Mouse (Mus musculus) E14TG2a.4 (cell line): ENCODE measurements around the gene Dcdc2a.

Experiments
- H3K27me3 ChIP-seq: 2 replicates; pipeline ENCODE4 v1.6.1; 2014; ENCODE audit warnings: low read length, control low read depth; ENCODE audit not compliant: insufficient read depth
- H3K36me3 ChIP-seq: 2 replicates; pipeline ENCODE4 v1.6.1; 2014; ENCODE audit warnings: low read length, control low read depth; ENCODE audit not compliant: insufficient read depth
- H3K4me1 ChIP-seq: replicated peaks from 2 replicates; pipeline ENCODE4 v1.6.1; 2014; ENCODE audit warnings: low read depth, low read length, control low read depth
- H3K4me3 ChIP-seq: replicated peaks from 2 replicates; pipeline ENCODE4 v1.5.1; 2014; ENCODE audit warnings: mild to moderate bottlenecking, low read length
- H3K9me3 ChIP-seq: 2 replicates; pipeline ENCODE4 v1.6.1; 2014; ENCODE audit warnings: low read length, control low read depth
- CTCF ChIP-seq: conservative IDR thresholded peaks from 2 replicates; pipeline ENCODE4 v1.5.1; 2014; ENCODE audit warnings: low read length
- NANOG ChIP-seq: IDR thresholded peaks from 2 replicates; pipeline ENCODE4 v1.6.1; 2014; ENCODE audit warnings: borderline replicate concordance, low read length, mixed read lengths
- POU5F1 ChIP-seq: IDR thresholded peaks from 2 replicates; pipeline ENCODE4 v1.6.1; 2014; ENCODE audit warnings: low read length, borderline replicate concordance

Gene Dcdc2a

GRCm38 (mm10) chr13:25168891-25169290, 113.1 kb downstream of the Dcdc2a start:
- no peak for TF ChIP-seq CTCF
- no peak for TF ChIP-seq POU5F1
- TF ChIP-seq NANOG = no peak
- Histone ChIP-seq H3K4me3 (no peak overlapping the region), H3K27me3 (no peaks in the 10 kb centered on the region), H3K4me1 (no peaks in the 10 kb centered on the region), H3K36me3 (no peaks in the 10 kb centered on the region), H3K9me3 (no peaks in the 10 kb centered on the region; the same call in 1 of the 2 replicates)

DNA sequence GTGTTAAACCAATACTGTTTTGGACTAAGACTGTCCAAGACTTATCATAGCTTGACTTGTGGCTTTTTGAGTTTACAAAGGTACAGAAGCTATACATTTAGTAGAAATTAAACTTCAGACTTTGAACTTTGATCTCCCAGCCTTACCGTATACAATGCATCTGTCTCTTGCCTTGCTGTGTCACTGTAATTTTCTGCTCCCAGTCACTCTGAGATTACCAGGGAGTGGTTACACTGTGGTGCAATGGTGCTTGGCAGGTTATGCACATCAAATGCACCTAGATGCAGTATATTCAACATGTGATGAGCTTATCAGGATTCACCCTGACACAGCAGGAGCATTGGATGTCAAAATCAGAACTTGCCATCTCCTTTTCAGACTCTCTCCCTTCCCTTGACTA, 122.0 kb downstream of the Dcdc2a start:
- no peaks in the 10 kb centered on the region for H3K27me3 ChIP-seq
- H3K9me3 ChIP-seq = no peaks in the 10 kb centered on the region
- H3K4me3 ChIP-seq = no peak overlapping the region
- H3K36me3 ChIP-seq = no peaks in the 10 kb centered on the region
- no peak for TF ChIP-seq POU5F1
- TF ChIP-seq NANOG = no peak
- no peak for TF ChIP-seq CTCF
- no peaks in the 10 kb centered on the region for H3K4me1 ChIP-seq

GRCm38 (mm10) chr13:25178236-25179001, 122.6 kb downstream of the Dcdc2a start:
- H3K36me3 ChIP-seq = no peaks in the 10 kb centered on the region
- no peaks in the 10 kb centered on the region for H3K27me3 ChIP-seq
- no peaks in the 10 kb centered on the region for H3K4me1 ChIP-seq
- TF ChIP-seq POU5F1 (no peak), NANOG (no peak), CTCF (no peak)
- H3K4me3 ChIP-seq = no peak overlapping the region
- no peaks in the 10 kb centered on the region for H3K9me3 ChIP-seq

GRCm38 (mm10) chr13:25186436-25187325, 130.9 kb downstream of the Dcdc2a start:
- no peaks in the 10 kb centered on the region for H3K36me3 ChIP-seq
- TF ChIP-seq CTCF = no peak
- TF ChIP-seq POU5F1 = no peak
- no peak for TF ChIP-seq NANOG
- H3K27me3 ChIP-seq = no peaks in the 10 kb centered on the region
- H3K4me1 ChIP-seq = peaks cover 3% of the 10 kb centered on the region; the same call in 1 of the 2 replicates
- no peaks in the 10 kb centered on the region for H3K9me3 ChIP-seq
- H3K4me3 ChIP-seq = no peak overlapping the region

DNA sequence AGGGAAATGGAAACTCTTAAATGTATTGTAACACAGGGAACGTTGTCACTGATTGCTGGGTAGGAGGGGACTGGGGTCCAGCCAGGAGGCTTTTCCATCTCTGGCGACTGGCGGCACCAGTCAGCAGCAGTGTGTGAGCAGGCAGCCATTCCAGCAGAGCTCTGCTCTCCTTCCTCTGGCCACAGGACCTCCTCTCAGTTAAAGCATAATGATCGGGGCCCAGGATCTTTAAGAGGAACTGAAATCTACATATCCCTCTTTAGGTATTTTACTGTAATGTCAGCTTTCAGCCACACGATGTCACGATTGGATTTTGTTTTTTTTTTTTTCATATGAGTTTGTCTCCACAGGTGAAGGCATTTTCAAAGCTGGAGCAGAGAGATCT, 131.5 kb downstream of the Dcdc2a start:
- no peaks in the 10 kb centered on the region for H3K27me3 ChIP-seq
- no peaks in the 10 kb centered on the region for H3K36me3 ChIP-seq
- no peak for TF ChIP-seq POU5F1
- TF ChIP-seq CTCF = no peak
- TF ChIP-seq NANOG = no peak

DNA sequence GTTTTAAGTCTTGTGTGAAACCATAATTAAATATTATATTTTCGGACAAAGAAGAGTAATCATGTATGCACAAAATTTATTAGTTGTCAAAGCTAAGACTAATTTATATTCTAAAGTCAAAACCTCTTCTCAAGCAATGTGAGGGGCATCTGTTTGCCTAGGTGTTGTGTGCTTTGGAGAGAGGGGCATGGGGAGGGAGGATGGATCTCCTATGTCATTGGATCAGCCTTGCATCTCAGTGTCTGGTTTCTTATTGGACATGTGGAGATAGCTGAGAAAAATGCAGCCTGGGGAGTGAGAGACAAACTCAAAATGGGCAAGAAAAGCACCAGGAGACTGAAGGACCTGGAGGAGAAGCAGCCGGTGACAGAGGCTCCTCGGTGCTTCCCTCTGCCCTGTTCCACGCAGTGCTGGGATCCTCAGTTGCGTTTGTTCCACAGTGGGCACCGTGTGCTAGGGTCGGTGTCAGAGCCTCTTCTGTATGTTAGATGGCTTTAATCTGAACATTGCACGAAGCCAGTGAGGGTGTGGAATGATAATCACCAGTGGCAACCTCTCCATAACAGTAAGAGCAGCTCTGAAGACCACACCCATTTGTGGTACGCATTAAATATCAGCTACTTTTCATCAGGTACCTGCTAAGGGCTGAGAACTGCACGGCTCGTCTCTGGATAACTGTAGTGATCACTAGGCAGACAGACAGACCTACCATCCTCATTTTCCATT, 133.8 kb downstream of the Dcdc2a start:
- H3K36me3 ChIP-seq = no peaks in the 10 kb centered on the region
- no peaks in the 10 kb centered on the region for H3K27me3 ChIP-seq
- peaks cover 3% of the 10 kb centered on the region; the same call in 1 of the 2 replicates for H3K4me1 ChIP-seq
- TF ChIP-seq CTCF (no peak), NANOG (no peak), POU5F1 (no peak)
- no peak overlapping the region for H3K4me3 ChIP-seq
- H3K9me3 ChIP-seq = no peaks in the 10 kb centered on the region

More for the DNA sequence above, 131.5 kb downstream of the Dcdc2a start:
- H3K9me3 ChIP-seq = no peaks in the 10 kb centered on the region
- no peak overlapping the region for H3K4me3 ChIP-seq
- H3K4me1 ChIP-seq = peaks cover 3% of the 10 kb centered on the region; the same call in 1 of the 2 replicates

- TF ChIP-seq POU5F1 (no peak), NANOG (no peak), CTCF (no peak)
- no peak overlapping the region for H3K4me3 ChIP-seq
- H3K27me3 ChIP-seq = no peaks in the 10 kb centered on the region
- H3K9me3 ChIP-seq = no peaks in the 10 kb centered on the region
- H3K4me1 ChIP-seq = peaks cover 3% of the 10 kb centered on the region; the same call in 1 of the 2 replicates
- no peaks in the 10 kb centered on the region for H3K36me3 ChIP-seq
These were observed 134.4 kb downstream of the Dcdc2a start for GRCm38 (mm10) chr13:25190218-25190617.

GRCm38 (mm10) chr13:25195706-25196105, 139.9 kb downstream of the Dcdc2a start:
- H3K36me3 ChIP-seq = no peaks in the 10 kb centered on the region
- no peaks in the 10 kb centered on the region for H3K9me3 ChIP-seq
- H3K4me1 ChIP-seq = no peaks in the 10 kb centered on the region
- H3K27me3 ChIP-seq = 0 out of 2 replicates have a peak, but pooled peaks cover 2% of the 10 kb centered on the region
- no peak overlapping the region for H3K4me3 ChIP-seq
- TF ChIP-seq NANOG (no peak), CTCF (no peak), POU5F1 (no peak)
